In genomic region chr16:49922098-49922497, GRCm38 (mm10) we compare ENCODE assay signal across 20 mouse cellular contexts.
"Had no signal": no experiment of that assay in that cellular context is flagged by ENCODE, and none has a peak within 500 bp of the region (broad histone marks: within the 10 kb centered on the region; RNA-seq: fewer than 3 reads in every experiment).

No protein-coding gene starts in this region.

- H3K9me3 ChIP-seq: kidney, embryonic 15.5 days; limb, embryonic 10.5 days; limb, embryonic 13.5 days; liver, embryonic 12.5 days; liver, embryonic 15.5 days; midbrain, embryonic 12.5 days; midbrain, embryonic 15.5 days; neural tube, embryonic 12.5 days; neural tube, embryonic 15.5 days had no signal

- H3K27ac ChIP-seq: kidney, embryonic 15.5 days; left cerebral cortex, adult 2 months; limb, embryonic 10.5 days; limb, embryonic 13.5 days; liver, embryonic 12.5 days; liver, embryonic 15.5 days; macrophage; midbrain, embryonic 12.5 days; midbrain, embryonic 15.5 days; neural tube, embryonic 12.5 days; neural tube, embryonic 15.5 days had no signal

- H3K9ac ChIP-seq: kidney, embryonic 15.5 days; limb, embryonic 13.5 days; liver, embryonic 12.5 days; liver, embryonic 15.5 days; midbrain, embryonic 12.5 days; midbrain, embryonic 15.5 days; neural tube, embryonic 12.5 days; neural tube, embryonic 15.5 days had no signal

- H3K4me1 ChIP-seq: liver, embryonic 15.5 days; midbrain, embryonic 12.5 days; midbrain, embryonic 15.5 days; neural tube, embryonic 12.5 days had no signal

- H3K4me3 ChIP-seq: kidney, embryonic 15.5 days; left cerebral cortex, adult 2 months; limb, embryonic 10.5 days; limb, embryonic 13.5 days; liver, embryonic 12.5 days; liver, embryonic 15.5 days; midbrain, embryonic 12.5 days; midbrain, embryonic 15.5 days; neural tube, embryonic 12.5 days; neural tube, embryonic 15.5 days had no signal

- H3K4me2 ChIP-seq: kidney, embryonic 15.5 days; limb, embryonic 13.5 days; liver, embryonic 12.5 days; liver, embryonic 15.5 days; midbrain, embryonic 12.5 days; midbrain, embryonic 15.5 days; neural tube, embryonic 12.5 days; neural tube, embryonic 15.5 days had no signal

- ATAC-seq: liver, embryonic 12.5 days; midbrain, embryonic 15.5 days had no signal

- DNase-seq: kidney, adult 8-10 months; kidney, postnatal 10 days; kidney, postnatal 36 days; layer of hippocampus, postnatal 36 days; liver; lung, adult 2 months; thymus, adult 2 months; thymus, postnatal 14 days; thymus, postnatal 4 days had no signal

- H3K36me3 ChIP-seq: kidney, embryonic 15.5 days; limb, embryonic 10.5 days; limb, embryonic 13.5 days; midbrain, embryonic 12.5 days; midbrain, embryonic 15.5 days; neural tube, embryonic 12.5 days; neural tube, embryonic 15.5 days had no signal

- H3K27me3 ChIP-seq: kidney, embryonic 15.5 days; liver, embryonic 12.5 days; liver, embryonic 15.5 days; midbrain, embryonic 12.5 days; midbrain, embryonic 15.5 days; neural tube, embryonic 12.5 days; neural tube, embryonic 15.5 days had no signal
